Mouse (Mus musculus) left cerebral cortex, postnatal 36 days (tissue): ENCODE measurements around the gene Taar8b. TPM values are rescaled to one million over a fixed set of nuclear protein-coding genes. Genes with fewer than 3 reads are reported as not detected.
"Not testable (repeated sequence)": the region's sequence is repeated elsewhere in the genome, so short reads cannot be mapped to it uniquely, and the experiment has no call there.

Source experiments
- DNase-seq, 2 experiments: peaks; one replicate each; pipeline ENCODE4 v3.0.0; 2021 to 2022; ENCODE audit warnings: low spot score in 2 of 2, mixed read lengths in 1 of 2
- intact Hi-C: fragments of 180-260 bp; cut with DNase I; formaldehyde crosslinking; loops from one replicate; pipeline ENCODE4 v1.15.1; 2025
- total RNA-seq, 2 experiments: library from RNA; stranded (reverse); gene quantifications; 2 replicates each; pipeline ENCODE4 v1.2.3; 2021

Taar8b gene
- total RNA-seq = not detected

- intact Hi-C loops = no loop called here
- no peak for DNase-seq
Observed at GRCm38 (mm10) chr10:24092194-24092593, at the start of gene Taar8b. TSS of gene Taar8b (minus strand) at chr10:24092294.

DNA sequence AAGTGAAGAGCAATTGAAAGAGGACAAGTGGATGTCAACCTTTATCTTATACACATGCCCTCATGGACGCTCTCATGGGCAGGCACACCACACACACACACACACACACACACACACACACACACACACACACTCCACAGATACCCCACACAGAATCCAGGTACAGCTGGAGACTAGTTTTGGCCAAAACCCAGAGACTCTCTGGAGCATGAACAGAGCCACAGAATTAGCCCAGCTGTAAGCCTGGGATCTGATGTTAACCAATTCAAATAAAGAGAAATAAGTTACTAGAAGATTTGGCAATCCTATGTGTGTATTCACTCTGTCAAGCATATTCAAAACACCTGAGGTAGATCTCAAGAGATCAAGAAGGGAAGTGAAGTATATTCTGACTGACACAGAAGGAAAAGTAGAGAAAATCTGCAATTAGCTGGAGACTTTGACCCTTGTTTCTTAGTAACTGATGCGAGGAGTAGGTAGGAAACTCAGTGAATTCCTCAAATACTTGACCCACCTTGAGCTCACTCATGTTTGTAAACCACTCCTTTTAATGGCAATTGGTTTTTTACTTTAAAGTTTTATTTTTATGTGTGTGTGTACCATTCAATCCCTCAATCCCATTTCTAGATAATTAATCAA lies 46.6 kb upstream of the Taar8b start:
- intact Hi-C loops = no loop called here
- no peak for DNase-seq

GRCm38 (mm10) chr10:24134071-24134645 lies 42.1 kb upstream of the Taar8b start:
- intact Hi-C loops = loop anchor here (5.0 kb wide), 1 partner anchor 157 kb away; no protein-coding TSS in a partner anchor
- DNase-seq = no peak

GRCm38 (mm10) chr10:24133132-24133531 lies 41.0 kb upstream of the Taar8b start:
- DNase-seq = no peak
- intact Hi-C loops = loop anchor here (5.0 kb wide), 1 partner anchor 156 kb away; no protein-coding TSS in a partner anchor

GRCm38 (mm10) chr10:24132273-24132672 lies 40.2 kb upstream of the Taar8b start:
- intact Hi-C loops = loop anchor here (5.0 kb wide), 1 partner anchor 155 kb away; no protein-coding TSS in a partner anchor
- DNase-seq = no peak

DNA sequence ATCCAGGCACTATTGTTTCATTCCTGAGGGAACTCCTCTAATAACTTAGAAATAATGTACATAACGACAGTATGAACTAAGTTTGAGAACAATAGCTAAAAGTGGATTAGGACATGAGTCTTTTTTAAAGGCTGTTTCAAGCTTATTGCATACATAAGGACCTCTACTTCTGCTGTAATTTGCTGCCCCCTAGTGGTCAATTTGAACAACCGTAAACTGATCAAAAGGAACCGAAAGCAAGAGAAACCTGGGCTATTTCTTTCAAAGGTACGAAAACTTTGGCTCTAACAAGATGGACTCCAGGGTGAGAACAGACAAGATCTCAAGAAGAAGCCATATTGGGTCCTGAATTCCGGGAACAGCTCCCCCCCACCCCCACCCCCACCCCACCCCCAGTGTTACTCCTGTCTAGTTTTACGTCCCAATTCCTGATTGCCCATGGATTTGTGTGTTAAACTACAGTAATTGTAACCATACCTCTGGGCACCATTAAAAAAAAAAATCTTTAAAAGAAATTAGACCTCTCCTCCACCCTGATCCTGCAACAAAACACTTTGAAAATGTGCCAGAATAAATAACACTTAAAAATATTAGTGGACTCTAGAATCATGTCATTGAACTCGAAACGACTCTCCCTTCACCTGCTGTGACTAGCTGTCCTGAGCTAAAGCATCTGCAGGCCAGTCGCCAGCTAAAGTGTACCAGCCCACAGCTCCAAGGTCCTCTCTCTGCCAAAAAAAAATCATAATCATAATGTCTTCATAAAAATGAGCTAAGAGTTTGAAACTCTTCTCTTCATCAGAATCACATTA lies 39.6 kb upstream of the Taar8b start:
- intact Hi-C loops = loop anchor here (2.0 to 5.0 kb wide), 2 partner anchors 154 to 317 kb away; no protein-coding TSS in a partner anchor
- peak; percentile 10 to 29 for DNase-seq

DNA sequence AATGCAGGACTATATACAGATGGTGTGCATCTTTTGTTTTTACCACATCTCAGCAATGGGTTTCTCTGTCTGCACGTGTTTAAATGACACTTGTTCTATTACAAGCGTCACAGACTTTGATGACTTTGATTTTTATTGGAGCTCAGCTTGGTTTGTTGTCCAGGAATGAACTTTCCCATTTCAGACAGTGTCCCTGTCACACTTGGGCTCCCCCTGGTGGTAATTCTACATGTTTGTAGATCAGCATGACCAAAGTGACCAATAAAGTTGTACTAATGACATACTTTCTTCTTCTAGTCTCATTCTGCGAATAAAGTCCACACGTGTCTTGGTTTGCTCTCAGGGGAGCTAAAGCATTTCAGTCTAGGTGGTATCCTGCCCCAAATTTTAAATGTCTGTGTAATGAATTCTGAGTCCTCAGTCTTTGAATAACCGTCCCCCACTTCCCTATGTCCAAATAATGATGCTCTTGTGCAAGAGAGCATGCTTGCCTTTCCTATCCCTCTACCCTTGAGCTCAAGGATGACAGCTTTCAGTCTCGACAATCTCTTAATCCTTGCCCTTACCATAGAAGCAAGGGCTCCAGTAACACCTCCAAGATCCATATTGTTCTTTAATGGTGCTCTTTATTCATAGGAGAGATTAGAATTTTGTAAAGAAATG lies 19.2 kb upstream of the Taar8b start:
- intact Hi-C loops = no loop called here
- DNase-seq = no peak

DNA sequence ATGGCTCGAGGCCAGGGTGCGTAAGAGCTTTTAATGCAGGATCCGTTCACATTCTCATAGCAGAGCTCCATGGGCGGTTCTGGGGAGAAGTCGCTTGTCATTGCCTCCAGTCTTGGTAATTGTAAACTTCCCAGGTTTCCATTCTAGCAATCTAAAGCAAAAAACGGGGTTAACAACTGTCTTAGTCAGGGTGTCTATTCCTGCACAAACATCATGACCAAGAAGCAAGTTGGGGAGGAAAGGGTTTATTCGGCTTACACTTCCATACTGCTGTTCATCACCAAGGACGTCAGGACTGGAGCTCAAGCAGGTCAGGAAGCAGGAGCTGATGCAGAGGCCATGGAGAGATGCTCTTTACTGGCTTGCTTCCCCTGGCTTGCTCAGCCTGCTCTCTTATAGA lies 17.3 kb upstream of the Taar8b start, which contains the start of gene Taar9:
Gene Taar9 (minus strand): TSS at position 101 of the 400 bp plus-strand sequence.
- intact Hi-C loops, DNase-seq: not testable (repeated sequence)

DNA sequence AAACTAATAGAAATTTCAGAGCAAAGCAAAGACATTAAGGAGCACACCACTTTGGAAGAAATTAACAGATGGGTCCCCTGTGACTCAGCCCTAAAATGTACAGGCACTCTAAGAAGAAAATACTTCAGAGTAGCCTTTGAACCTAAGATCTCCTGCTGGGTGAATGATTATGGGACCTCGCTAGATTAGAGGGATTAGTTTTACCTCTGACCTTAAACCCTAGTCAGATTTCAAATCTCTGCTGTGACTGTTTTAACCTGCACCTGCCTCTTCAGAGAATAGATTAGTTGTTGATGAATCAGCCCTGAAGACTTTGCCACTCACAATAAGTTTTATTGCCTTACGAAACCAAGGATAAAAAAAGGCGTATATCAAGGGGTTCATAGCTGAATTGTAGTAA lies 16.1 kb upstream of the Taar8b start:
- DNase-seq = no peak
- intact Hi-C loops = no loop called here

DNA sequence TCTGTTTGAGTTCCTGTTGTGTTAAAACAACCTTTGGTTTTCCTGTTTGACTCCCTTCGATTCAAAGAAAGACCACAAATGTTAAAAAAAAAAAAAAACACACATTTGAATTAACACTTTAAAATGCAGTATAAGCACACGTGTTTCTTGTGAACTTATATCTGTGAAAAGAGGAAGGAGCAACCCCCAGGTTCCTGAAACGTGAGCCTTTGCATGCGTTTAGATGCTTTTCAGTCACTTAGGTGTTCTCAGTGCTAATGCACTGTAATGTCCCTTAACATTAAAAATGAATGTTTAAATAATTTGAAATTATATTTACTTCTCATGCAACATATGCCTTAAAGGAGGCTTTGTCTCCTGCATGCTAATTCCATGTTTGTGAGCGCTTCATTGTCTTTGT lies 15.7 kb upstream of the Taar8b start:
- DNase-seq = no peak
- intact Hi-C loops = no loop called here

- DNase-seq, intact Hi-C loops: not testable (repeated sequence)
Observed at GRCm38 (mm10) chr10:24103299-24103698, 11.2 kb upstream of the Taar8b start.

DNA sequence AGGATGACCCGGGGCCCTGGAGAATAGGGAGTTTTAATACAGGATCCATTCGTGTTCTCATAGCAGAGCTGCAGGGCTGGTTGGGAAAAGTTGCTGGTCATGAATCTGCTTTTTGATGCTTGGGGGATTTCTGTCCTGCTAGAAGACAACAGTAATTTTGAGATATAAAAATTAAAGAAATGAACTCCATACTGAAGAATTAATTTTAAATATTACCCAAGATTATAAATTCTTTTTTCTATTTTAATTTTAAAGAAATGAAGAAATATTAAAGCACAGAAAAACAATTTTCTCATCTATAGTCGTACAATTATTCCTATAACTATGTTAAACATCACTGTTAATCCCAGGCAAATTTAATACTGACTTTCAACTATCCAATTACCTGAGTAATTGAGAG lies 9.7 kb upstream of the Taar8b start, which contains the start of gene Taar8c:
Gene Taar8c (minus strand): TSS at position 101 of the 400 bp plus-strand sequence.
- DNase-seq, intact Hi-C loops: not testable (repeated sequence)

GRCm38 (mm10) chr10:24097010-24097409 lies 4.9 kb upstream of the Taar8b start:
- DNase-seq, intact Hi-C loops: not testable (repeated sequence)

DNA sequence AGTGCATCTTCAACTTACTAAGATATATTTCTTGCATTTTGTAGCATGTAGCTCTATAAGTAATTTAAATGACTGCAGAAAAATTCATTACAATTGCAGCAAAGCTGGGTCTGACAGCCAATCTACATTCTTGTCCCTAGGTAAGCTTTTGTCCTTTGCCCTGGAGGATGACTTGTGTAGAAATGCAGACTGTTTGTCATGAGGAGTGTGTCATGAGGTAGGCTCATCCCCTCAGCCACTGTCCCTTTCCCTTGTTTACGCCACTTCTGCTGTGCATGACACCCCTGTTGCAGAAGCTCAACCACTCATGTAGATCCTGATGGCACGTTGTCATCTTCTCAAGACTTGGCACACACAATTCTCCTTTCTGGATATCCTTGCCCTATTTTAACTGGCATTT lies 4.9 kb downstream of the Taar8b start:
- intact Hi-C loops = no loop called here
- no peak for DNase-seq

DNA sequence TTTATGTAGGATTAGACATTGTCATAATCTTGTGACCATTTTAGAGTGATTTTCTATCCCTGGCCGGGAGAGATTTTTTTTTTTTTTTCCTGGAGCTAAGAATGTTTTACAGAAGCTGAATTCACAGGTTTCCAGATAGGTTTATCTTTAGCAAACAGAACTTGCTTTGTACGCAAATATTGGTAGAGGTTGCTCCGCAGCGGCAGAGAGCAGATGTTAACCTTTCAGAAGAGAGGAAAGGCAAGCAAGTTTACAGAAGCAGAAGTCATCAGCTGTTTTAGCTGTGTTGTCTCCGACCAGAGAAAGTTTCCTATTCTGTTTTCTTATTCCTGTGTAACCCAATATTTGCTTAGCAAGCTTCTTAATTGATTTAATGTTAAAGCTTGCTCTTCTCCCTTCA lies 5.5 kb downstream of the Taar8b start:
- intact Hi-C loops = no loop called here
- DNase-seq = no peak

- DNase-seq = no peak
- intact Hi-C loops = no loop called here
Observed at GRCm38 (mm10) chr10:24085936-24086335, 6.2 kb downstream of the Taar8b start.

GRCm38 (mm10) chr10:24080166-24080565 lies 11.9 kb downstream of the Taar8b start:
- DNase-seq = peak; percentile 5 to 38
- intact Hi-C loops = loop anchor here (2.0 kb wide), 2 partner anchors 101 to 267 kb away; no protein-coding TSS in a partner anchor

GRCm38 (mm10) chr10:24076200-24076599 lies 15.9 kb downstream of the Taar8b start, which contains the start of gene Taar8a:
TSS of gene Taar8a (plus strand) at chr10:24076500.
- DNase-seq, intact Hi-C loops: not testable (repeated sequence)

DNA sequence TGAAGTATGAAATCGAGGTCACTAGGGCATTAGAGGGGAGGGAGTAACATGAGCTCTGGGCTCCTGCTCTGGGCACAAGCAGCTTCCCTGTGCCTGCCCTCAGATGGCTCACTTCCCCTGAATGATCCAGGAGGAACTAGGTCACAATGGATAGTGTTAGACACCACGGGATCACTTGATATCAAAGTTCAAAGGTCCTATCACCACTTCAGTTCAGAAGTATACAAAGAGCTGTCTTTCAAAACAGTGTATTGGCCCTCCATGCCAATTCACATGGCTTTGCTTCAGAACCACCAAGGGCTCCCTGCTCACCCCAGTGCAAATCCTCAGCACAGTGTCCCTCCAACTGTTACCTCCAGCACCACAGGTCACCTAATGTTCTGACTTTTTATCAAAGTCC lies 17.3 kb downstream of the Taar8b start:
- intact Hi-C loops, DNase-seq: not testable (repeated sequence)

DNA sequence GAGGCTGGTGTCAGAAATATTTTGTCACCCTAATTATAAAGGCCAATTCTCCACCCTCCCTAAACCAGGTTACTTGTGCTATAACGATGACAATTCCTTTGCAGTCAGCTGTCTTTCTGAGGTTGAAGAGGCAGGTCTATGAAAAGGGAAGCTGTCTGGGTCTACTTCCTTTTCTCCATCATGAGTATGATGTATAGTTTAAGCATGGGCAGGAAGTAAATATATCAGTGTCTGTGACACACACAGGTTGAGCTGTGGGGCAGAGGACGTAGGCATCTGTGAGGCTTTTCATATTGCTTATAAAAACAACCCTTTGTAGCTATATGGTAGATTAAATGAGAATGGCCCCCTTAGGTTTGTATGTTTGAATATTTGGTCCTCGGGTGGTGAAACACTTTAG lies 33.1 kb downstream of the Taar8b start:
- DNase-seq = no peak

More for the DNA sequence above, 33.1 kb downstream of the Taar8b start:
- intact Hi-C loops = no loop called here
